Mouse (Mus musculus): ENCODE measurements around the gene Xirp1. TPM values are rescaled to one million over a fixed set of nuclear protein-coding genes. Genes with fewer than 3 reads are reported as not detected.
A peak's percentile ranks its signal among the peaks of the same experiment; 100 is the strongest.

Gene Xirp1
- polyA plus RNA-seq, 1 experiment from 2014 or later: 0.21 TPM

GRCm38 (mm10) chr9:119973869-119974520, 49.4 kb downstream of the Xirp1 start:
- H3K4me1 ChIP-seq (ENCODE audit: insufficient read depth, low read depth, low read length): peaks cover 33% of the 10 kb centered on the region
- no peak for DNase-seq (ENCODE audit: low spot score)
- no peak for ATAC-seq
- no peak overlapping the region for H3K9ac ChIP-seq (replicated peaks; ENCODE audit: low read depth)
- H3K27me3 ChIP-seq (replicated peaks; ENCODE audit: insufficient read depth, low read length): no peaks in the 10 kb centered on the region
- TF ChIP-seq EP300 (IDR thresholded peaks at IDR 0.05) (no peak), CTCF (IDR thresholded peaks at IDR 0.05) (peak; percentile 70)
- no peak overlapping the region for H3K4me3 ChIP-seq (ENCODE audit: low read depth, low read length)
- peaks cover 31% of the 10 kb centered on the region for H3K36me3 ChIP-seq (ENCODE audit: insufficient read depth, low read length)
- 89% methylated on average over 27 of the region's 27 CpGs for WGBS
- H3K4me2 ChIP-seq (replicated peaks; ENCODE audit: low read depth, low read length): no peak overlapping the region
- H3K9me3 ChIP-seq (ENCODE audit: low read length): no peaks in the 10 kb centered on the region
- no peak overlapping the region for H3K27ac ChIP-seq (ENCODE audit: low read length)

GRCm38 (mm10) chr9:119973281-119973680, 50.1 kb downstream of the Xirp1 start:
- TF ChIP-seq EP300 (IDR thresholded peaks at IDR 0.05): no peak
- no peak for TF ChIP-seq CTCF (IDR thresholded peaks at IDR 0.05)
- Histone ChIP-seq H3K9ac (replicated peaks; ENCODE audit: low read depth) (no peak overlapping the region), H3K4me2 (replicated peaks; ENCODE audit: low read depth, low read length) (no peak overlapping the region), H3K4me1 (ENCODE audit: insufficient read depth, low read depth, low read length) (peaks cover 29% of the 10 kb centered on the region), H3K9me3 (ENCODE audit: low read length) (no peaks in the 10 kb centered on the region), H3K27ac (ENCODE audit: low read length) (no peak overlapping the region), H3K4me3 (ENCODE audit: low read depth, low read length) (no peak overlapping the region), H3K36me3 (ENCODE audit: insufficient read depth, low read length) (peaks cover 31% of the 10 kb centered on the region), H3K27me3 (replicated peaks; ENCODE audit: insufficient read depth, low read length) (no peaks in the 10 kb centered on the region)
- no peak for ATAC-seq
- 87% methylated on average over 23 of the region's 23 CpGs for WGBS
- DNase-seq (ENCODE audit: low spot score): no peak

GRCm38 (mm10) chr9:119972582-119972981, 50.8 kb downstream of the Xirp1 start:
- no peak overlapping the region for H3K4me3 ChIP-seq (ENCODE audit: low read depth, low read length)
- WGBS: 69% methylated on average over 12 of the region's 12 CpGs
- H3K4me1 ChIP-seq (ENCODE audit: insufficient read depth, low read depth, low read length): peaks cover 22% of the 10 kb centered on the region
- TF ChIP-seq CTCF (IDR thresholded peaks at IDR 0.05) (no peak), EP300 (IDR thresholded peaks at IDR 0.05) (no peak)
- no peak overlapping the region for H3K9ac ChIP-seq (replicated peaks; ENCODE audit: low read depth)
- H3K36me3 ChIP-seq (ENCODE audit: insufficient read depth, low read length): peaks cover 31% of the 10 kb centered on the region
- no peak overlapping the region for H3K27ac ChIP-seq (ENCODE audit: low read length)
- no peak for DNase-seq (ENCODE audit: low spot score)
- no peak for ATAC-seq
- no peaks in the 10 kb centered on the region for H3K27me3 ChIP-seq (replicated peaks; ENCODE audit: insufficient read depth, low read length)
- no peaks in the 10 kb centered on the region for H3K9me3 ChIP-seq (ENCODE audit: low read length)
- H3K4me2 ChIP-seq (replicated peaks; ENCODE audit: low read depth, low read length): no peak overlapping the region

GRCm38 (mm10) chr9:119972166-119972565, 51.2 kb downstream of the Xirp1 start:
- TF ChIP-seq EP300 (IDR thresholded peaks at IDR 0.05) (no peak), CTCF (IDR thresholded peaks at IDR 0.05) (no peak)
- Histone ChIP-seq H3K27me3 (replicated peaks; ENCODE audit: insufficient read depth, low read length) (no peaks in the 10 kb centered on the region), H3K9ac (replicated peaks; ENCODE audit: low read depth) (no peak overlapping the region), H3K4me3 (ENCODE audit: low read depth, low read length) (no peak overlapping the region), H3K4me1 (ENCODE audit: insufficient read depth, low read depth, low read length) (peaks cover 18% of the 10 kb centered on the region; the same call in 1 of the 2 replicates), H3K27ac (ENCODE audit: low read length) (no peak overlapping the region), H3K36me3 (ENCODE audit: insufficient read depth, low read length) (peaks cover 31% of the 10 kb centered on the region), H3K4me2 (replicated peaks; ENCODE audit: low read depth, low read length) (no peak overlapping the region), H3K9me3 (ENCODE audit: low read length) (no peaks in the 10 kb centered on the region)
- ATAC-seq (no peak), DNase-seq (ENCODE audit: low spot score) (no peak)
- WGBS: 88% methylated on average over 10 of the region's 10 CpGs

GRCm38 (mm10) chr9:119970763-119971656, 52.4 kb downstream of the Xirp1 start:
- Histone ChIP-seq H3K4me3 (ENCODE audit: low read depth, low read length) (no peak overlapping the region), H3K36me3 (ENCODE audit: insufficient read depth, low read length) (peaks cover 27% of the 10 kb centered on the region), H3K4me1 (ENCODE audit: insufficient read depth, low read depth, low read length) (peaks cover 10% of the 10 kb centered on the region; the same call in 1 of the 2 replicates), H3K4me2 (replicated peaks; ENCODE audit: low read depth, low read length) (no peak overlapping the region), H3K9me3 (ENCODE audit: low read length) (no peaks in the 10 kb centered on the region), H3K27ac (ENCODE audit: low read length) (peak overlapping the region; percentile 47; the same call in 1 of the 2 replicates), H3K27me3 (replicated peaks; ENCODE audit: insufficient read depth, low read length) (no peaks in the 10 kb centered on the region), H3K9ac (replicated peaks; ENCODE audit: low read depth) (no peak overlapping the region)
- peak; percentile 46 for DNase-seq (ENCODE audit: low spot score)
- peak; percentile 45 for ATAC-seq
- 70% methylated on average over 7 of the region's 7 CpGs for WGBS
- no peak for TF ChIP-seq CTCF (IDR thresholded peaks at IDR 0.05)
- TF ChIP-seq EP300 (IDR thresholded peaks at IDR 0.05): no peak

- Histone ChIP-seq H3K4me2 (replicated peaks; ENCODE audit: low read depth, low read length) (no peak overlapping the region), H3K9ac (replicated peaks; ENCODE audit: low read depth) (no peak overlapping the region), H3K27me3 (replicated peaks; ENCODE audit: insufficient read depth, low read length) (no peaks in the 10 kb centered on the region), H3K4me3 (ENCODE audit: low read depth, low read length) (no peak overlapping the region), H3K27ac (ENCODE audit: low read length) (peak overlapping the region; percentile 47; the same call in 1 of the 2 replicates), H3K9me3 (ENCODE audit: low read length) (no peaks in the 10 kb centered on the region), H3K4me1 (ENCODE audit: insufficient read depth, low read depth, low read length) (peaks cover 10% of the 10 kb centered on the region; the same call in 1 of the 2 replicates), H3K36me3 (ENCODE audit: insufficient read depth, low read length) (peaks cover 27% of the 10 kb centered on the region)
- 29% methylated on average over 6 of the region's 6 CpGs for WGBS
- peak; percentile 47 for DNase-seq (ENCODE audit: low spot score)
- TF ChIP-seq EP300 (IDR thresholded peaks at IDR 0.05) (no peak), CTCF (IDR thresholded peaks at IDR 0.05) (peak; percentile 75)
- ATAC-seq: peak; percentile 59
Measured at GRCm38 (mm10) chr9:119970221-119970620, 53.2 kb downstream of the Xirp1 start.
